Mouse (Mus musculus): ENCODE results near the gene Abcd3.

Abcd3 gene

DNA sequence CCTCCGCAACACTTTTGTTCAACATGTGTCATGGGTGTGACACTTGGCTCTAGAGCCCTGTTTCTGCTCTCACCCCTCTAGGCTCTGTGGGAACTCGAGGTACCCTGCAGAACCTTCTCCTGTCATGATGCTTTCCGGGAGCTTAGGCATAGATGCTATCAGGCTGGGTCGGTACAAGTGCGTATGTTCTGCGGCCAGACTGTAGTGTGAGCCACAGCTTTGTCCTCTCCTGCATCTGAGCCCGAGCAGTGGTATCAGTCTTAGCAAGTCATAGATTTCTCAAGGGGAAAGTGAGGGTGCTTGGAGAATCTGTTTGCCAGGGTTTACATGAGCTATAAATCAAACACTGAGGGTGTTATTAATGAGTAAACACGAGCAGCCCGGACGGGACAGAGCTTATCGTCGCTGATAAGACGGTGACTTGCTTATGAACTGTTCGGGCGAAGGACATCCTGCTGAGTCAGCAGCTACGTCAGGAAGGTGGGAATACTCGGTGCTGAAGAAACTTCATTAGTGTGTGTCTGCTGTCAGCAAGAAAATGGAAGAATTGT, 101.9 kb downstream of the Abcd3 start:
- DNase-seq (ENCODE audit: low spot score in 2 of 2), result no peak

DNA sequence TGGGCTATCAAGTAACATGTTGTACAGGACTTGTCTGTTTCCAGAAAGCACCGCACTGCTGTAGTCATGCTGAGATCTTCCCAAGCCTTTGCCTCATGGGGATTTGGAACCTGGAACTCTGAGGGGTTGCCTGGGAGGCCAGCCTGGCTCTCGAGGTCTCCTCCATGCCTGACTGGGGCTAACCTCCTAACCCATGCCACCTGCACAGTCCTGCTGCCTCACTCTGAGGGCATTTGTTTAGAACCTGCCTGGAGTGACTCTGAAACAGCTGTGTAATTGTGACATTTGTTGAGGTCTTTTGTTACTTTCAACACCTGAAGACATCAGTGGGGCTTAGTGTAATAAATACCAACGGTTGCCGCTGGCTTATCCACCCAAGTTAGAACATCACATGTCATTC, 102.9 kb downstream of the Abcd3 start:
- DNase-seq (ENCODE audit: low spot score in 2 of 2), result no peak

DNA sequence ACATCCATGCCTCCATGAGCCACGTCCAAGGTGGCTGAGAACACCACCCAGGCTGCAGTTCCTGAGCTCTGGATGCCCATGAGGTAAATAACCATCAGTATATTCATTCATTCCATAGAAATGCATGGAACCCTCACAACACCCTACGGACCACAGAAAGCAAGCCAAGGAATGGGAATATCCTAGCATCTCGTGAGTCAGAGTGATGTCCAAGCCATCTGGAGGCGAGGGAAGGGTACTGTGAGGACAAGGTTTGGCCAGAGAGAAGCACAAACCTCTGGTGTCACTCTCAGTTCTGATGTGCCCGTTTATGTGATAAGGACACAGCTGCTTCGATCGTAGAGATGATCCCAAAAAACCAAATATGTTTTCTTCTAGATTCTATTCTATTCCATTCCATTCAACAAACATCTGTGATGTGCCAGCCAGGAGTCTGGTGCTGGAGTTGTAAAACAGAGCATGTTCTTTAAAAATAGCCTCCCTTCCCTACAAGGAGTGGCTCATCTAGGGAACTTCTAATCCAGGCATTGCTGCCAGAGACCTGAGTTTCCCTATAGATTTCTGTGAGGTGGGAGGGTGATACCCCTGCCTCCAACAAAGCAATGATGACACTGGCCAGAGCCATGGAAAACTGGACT, 104.1 kb downstream of the Abcd3 start:
- DNase-seq (ENCODE audit: low spot score in 2 of 2), result no peak

Data from urinary bladder, postnatal 36 days (tissue).